Mouse (Mus musculus) midbrain, embryonic 16.5 days (tissue): ENCODE results near the gene Gm6526. TPM values are rescaled to one million over a fixed set of nuclear protein-coding genes. Genes with fewer than 3 reads are reported as not detected.
"Not testable (repeated sequence)": the region's sequence is repeated elsewhere in the genome, so short reads cannot be mapped to it uniquely, and the experiment has no call there.

Experiments
- ATAC-seq: fragments of 200-750 bp; cut with Nextera tagmentation; 2 replicates; pipeline ENCODE4 v1.8.0; 2017; ENCODE audit warnings: moderate TSS enrichment
- H3K27ac ChIP-seq: fragments of 300-500 bp; sonication (generic); 2 replicates; pipeline ENCODE4 v1.5.1; 2014; ENCODE audit warnings: mild to moderate bottlenecking, low read length, mixed read lengths
- H3K27me3 ChIP-seq: fragments of 300-500 bp; sonication (generic); 2 replicates; pipeline ENCODE4 v1.6.1; 2014; ENCODE audit warnings: low read depth, low read length, mixed read lengths; ENCODE audit not compliant: control insufficient read depth, insufficient read depth
- H3K36me3 ChIP-seq: fragments of 300-500 bp; sonication (generic); 2 replicates; pipeline ENCODE4 v1.6.1; 2014; ENCODE audit warnings: mild to moderate bottlenecking, low read length, moderate library complexity, mixed read lengths; ENCODE audit not compliant: control insufficient read depth, insufficient read depth
- H3K4me1 ChIP-seq: fragments of 300-500 bp; sonication (generic); 2 replicates; pipeline ENCODE4 v1.6.1; 2014; ENCODE audit warnings: mild to moderate bottlenecking, low read length, mixed read lengths; ENCODE audit not compliant: control insufficient read depth, insufficient read depth
- H3K4me2 ChIP-seq: fragments of 300-500 bp; sonication (generic); 2 replicates; pipeline ENCODE4 v1.6.1; 2014; ENCODE audit warnings: mild to moderate bottlenecking, low read length, mixed read lengths
- H3K4me3 ChIP-seq: fragments of 300-500 bp; sonication (generic); 2 replicates; pipeline ENCODE4 v1.5.1; 2014; ENCODE audit warnings: low read depth, mild to moderate bottlenecking, low read length, moderate library complexity, mixed read lengths
- H3K9ac ChIP-seq: fragments of 300-500 bp; sonication (generic); 2 replicates; pipeline ENCODE4 v1.6.1; 2014; ENCODE audit warnings: low read depth, low read length, mixed read lengths
- H3K9me3 ChIP-seq: fragments of 300-500 bp; sonication (generic); replicated peaks from 2 replicates; pipeline ENCODE4 v1.6.1; 2014; ENCODE audit warnings: mild to moderate bottlenecking, low read length, mixed read lengths; ENCODE audit not compliant: control insufficient read depth, poor library complexity, severe bottlenecking
- WGBS: fragments of 180-500 bp; shearing (Covaris S2); extraction: QIAGEN DNeasy Blood & Tissue Kit; methylation state at CpG from one replicate; pipeline ENCODE4 v1.1.7; 2014; 5-methylcytosine and 5-hydroxymethylcytosine counted together
- polyA plus RNA-seq: library from polyadenylated mRNA; unstranded; fragments of >200 nt; fragmentation: Nextera tagmentation; extraction: Ambion mirVana; gene quantifications from 2 replicates; pipeline ENCODE4 v1.2.1, GENCODE M21; 2015

The Gm6526 gene
- not detected in 2 replicates for polyA plus RNA-seq

DNA sequence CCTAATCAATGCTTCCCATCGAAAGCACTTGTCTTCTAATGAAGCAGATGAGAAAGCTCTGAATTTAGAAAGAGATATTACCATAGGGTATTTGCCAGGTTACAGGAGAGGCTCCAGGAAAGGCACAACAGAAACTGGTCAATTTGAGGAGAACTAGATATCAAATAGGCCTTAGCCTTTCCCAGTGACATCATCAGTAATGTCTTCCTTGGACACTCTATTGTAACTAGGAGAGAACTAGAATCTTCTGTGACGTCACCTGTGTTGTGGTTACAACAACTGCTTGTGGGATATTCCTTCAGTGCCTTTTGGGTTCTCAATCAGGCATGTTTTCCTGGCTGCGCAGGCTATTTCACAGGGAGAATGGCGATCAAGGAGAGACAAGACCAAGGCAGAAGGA is at the start of gene Gm6526:
Gm6526 (plus strand) TSS at position 301 of the 400 bp plus-strand sequence.
- H3K9ac ChIP-seq, H3K4me2 ChIP-seq, ATAC-seq, H3K9me3 ChIP-seq, H3K27ac ChIP-seq, H3K4me3 ChIP-seq, H3K27me3 ChIP-seq, H3K36me3 ChIP-seq, H3K4me1 ChIP-seq: not testable (repeated sequence)
- WGBS: 84% methylated on average over 4 of the region's 4 CpGs

DNA sequence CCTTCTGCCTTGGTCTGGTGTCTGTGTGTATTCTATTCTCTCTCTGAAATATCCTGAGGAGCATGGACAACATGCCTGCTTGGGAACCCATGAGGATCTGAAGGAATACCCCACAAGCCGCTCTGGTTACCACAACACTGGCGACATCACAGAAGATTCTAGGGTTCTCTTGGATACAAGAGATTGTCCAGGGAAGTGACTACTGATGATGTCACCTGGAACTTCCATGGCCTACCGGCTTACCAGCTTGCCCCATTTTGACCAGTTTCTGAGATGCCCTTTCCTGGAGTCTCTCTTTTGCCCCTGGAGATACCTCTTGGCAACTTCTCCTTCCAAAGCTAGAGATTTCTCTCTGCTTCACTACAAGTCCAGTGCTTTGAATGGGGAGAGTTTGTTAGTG is 20.3 kb upstream of the Gm6526 start, which contains the start of gene Gm16506:
Gm16506 (minus strand) TSS at position 101 of the 400 bp plus-strand sequence.
- H3K4me3 ChIP-seq, H3K4me2 ChIP-seq, H3K27me3 ChIP-seq, H3K9ac ChIP-seq, H3K27ac ChIP-seq, ATAC-seq, H3K36me3 ChIP-seq, H3K9me3 ChIP-seq, H3K4me1 ChIP-seq: not testable (repeated sequence)
- 90% methylated on average over 1 of the region's 3 CpGs for WGBS

- not testable (repeated sequence) for H3K9ac ChIP-seq, H3K9me3 ChIP-seq, ATAC-seq, H3K27me3 ChIP-seq, H3K4me1 ChIP-seq, H3K4me2 ChIP-seq, H3K4me3 ChIP-seq, H3K27ac ChIP-seq, H3K36me3 ChIP-seq
- WGBS: 89% methylated on average over 3 of the region's 3 CpGs
These were observed 37.0 kb downstream of the Gm6526 start, which contains the start of gene Gm8180 for GRCm38 (mm10) chr14:43784645-43785044. Gene Gm8180 (minus strand): TSS chr14:43784745.

- not testable (repeated sequence) for H3K27ac ChIP-seq, H3K4me3 ChIP-seq, H3K4me1 ChIP-seq, H3K9me3 ChIP-seq, ATAC-seq, H3K36me3 ChIP-seq, H3K9ac ChIP-seq, H3K4me2 ChIP-seq, H3K27me3 ChIP-seq
- WGBS: 90% methylated on average over 5 of the region's 5 CpGs
These were observed 46.1 kb downstream of the Gm6526 start for GRCm38 (mm10) chr14:43793811-43794210.

- no peaks in the 10 kb centered on the region for H3K4me1 ChIP-seq
- no peaks in the 10 kb centered on the region for H3K9me3 ChIP-seq
- no peaks in the 10 kb centered on the region for H3K36me3 ChIP-seq
- H3K4me2 ChIP-seq: peak overlapping the region; percentile 48
- peak overlapping the region; percentile 22 for H3K4me3 ChIP-seq
- 0 out of 2 replicates have a peak overlapping the region, but pooled peaks have one; percentile 25 for H3K9ac ChIP-seq
- no peaks in the 10 kb centered on the region for H3K27me3 ChIP-seq
- no peak overlapping the region for H3K27ac ChIP-seq
- 26% methylated on average over 14 of the region's 14 CpGs for WGBS
- ATAC-seq: peak; percentile 73
These were observed 48.6 kb downstream of the Gm6526 start for GRCm38 (mm10) chr14:43796069-43796904.

DNA sequence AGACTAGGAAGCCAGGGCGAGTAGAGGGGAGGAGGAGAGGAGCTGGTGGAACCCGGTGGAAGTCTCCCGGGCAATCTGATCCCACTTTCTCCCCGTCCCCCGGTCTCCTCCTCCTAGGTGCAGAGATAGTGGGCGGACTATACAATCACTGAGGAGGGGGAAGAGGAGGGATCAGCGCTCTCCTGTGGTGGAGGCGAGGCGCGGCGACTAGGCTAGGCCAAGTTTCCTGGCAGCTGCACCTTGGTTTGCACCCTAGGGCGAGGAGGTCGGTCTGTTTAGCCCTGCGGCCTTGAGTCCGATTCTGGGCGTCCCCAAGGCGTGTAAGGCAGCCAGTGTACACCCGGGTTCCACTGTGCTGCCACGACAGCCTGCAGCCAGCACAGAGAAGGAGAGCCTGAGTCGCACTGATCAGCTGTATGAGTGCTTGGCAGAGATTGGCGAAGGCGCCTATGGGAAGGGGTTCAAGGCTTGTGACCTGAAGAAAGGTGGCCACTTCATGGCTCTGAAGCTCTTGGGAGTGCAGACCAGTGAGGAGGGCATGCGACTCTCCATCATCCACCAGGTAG is 49.3 kb downstream of the Gm6526 start:
- Histone ChIP-seq H3K4me3 (peak overlapping the region; percentile 22), H3K4me2 (peak overlapping the region; percentile 48), H3K9ac (0 out of 2 replicates have a peak overlapping the region, but pooled peaks have one; percentile 25)
- not testable (repeated sequence) for H3K4me1 ChIP-seq, H3K27me3 ChIP-seq, H3K36me3 ChIP-seq, H3K27ac ChIP-seq, H3K9me3 ChIP-seq
- WGBS: 10% methylated on average over 22 of the region's 23 CpGs
- ATAC-seq: peak; percentile 82

DNA sequence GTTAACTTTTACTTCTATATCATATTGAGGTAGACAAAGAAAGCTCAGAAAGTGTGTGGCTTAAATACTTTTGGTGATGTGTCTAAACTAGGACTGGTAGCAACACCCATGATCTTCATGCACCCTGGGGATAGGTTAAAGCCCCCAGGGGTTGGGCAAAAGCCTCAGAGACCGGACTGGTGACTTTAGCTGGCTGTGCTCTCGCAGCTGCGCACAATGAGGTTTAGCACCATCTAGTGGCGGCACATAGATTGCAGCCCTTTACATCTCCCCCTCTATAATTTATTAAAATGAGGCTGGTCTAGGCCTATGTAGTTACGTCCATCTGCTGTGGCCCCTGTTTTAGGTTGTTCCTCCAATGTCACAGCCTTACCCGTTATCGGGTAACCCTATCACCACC is 56.8 kb downstream of the Gm6526 start:
- not testable (repeated sequence) for H3K27ac ChIP-seq, H3K36me3 ChIP-seq, H3K9me3 ChIP-seq, H3K4me1 ChIP-seq, H3K4me2 ChIP-seq, H3K9ac ChIP-seq, ATAC-seq, H3K27me3 ChIP-seq, H3K4me3 ChIP-seq
- 12% methylated on average over 7 of the region's 7 CpGs for WGBS
